ENCODE assay signal across 7 mouse cellular contexts in the genomic region with DNA sequence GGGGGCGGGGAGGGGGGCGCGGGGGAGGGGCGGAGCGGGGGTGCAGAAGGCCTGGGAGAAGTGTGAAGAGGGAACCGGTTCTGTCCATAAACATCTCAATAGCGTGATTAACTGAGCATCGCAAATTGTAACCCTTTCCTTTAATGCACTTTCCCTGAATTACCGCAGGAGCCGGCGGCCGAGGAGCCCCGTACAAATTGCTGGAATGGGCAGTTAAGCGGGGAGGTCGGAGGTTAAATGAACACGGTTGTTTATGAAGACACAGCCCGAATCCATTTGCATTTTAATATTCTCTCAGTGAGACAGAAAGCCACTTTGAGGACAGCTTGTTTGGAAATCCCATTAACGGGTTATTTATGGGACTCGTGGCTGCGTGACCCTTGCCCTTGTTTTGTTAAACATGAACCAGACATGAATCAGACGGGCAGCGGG.
DNase-seq lines count a peak whose midpoint lies in the region; ATAC-seq lines count a peak whose summit lies in the region.

No protein-coding gene starts in this region.

- H3K4me3 ChIP-seq in forebrain, embryonic 12.5 days (replicated peaks), result peak overlapping the region; percentile 17
- no peak overlapping the region for H3K4me3 ChIP-seq in kidney, embryonic 16.5 days (ENCODE audit: low read length)
- peak overlapping the region; percentile 14; the same call in 1 of the 2 replicates for H3K4me3 ChIP-seq in midbrain, embryonic 12.5 days

- H3K9me3 ChIP-seq in forebrain, embryonic 12.5 days, result no peaks in the 10 kb centered on the region
- no peaks in the 10 kb centered on the region for H3K9me3 ChIP-seq in kidney, embryonic 16.5 days (ENCODE audit: low read length)
- H3K9me3 ChIP-seq in midbrain, embryonic 12.5 days, result no peaks in the 10 kb centered on the region

- peaks cover 87% of the 10 kb centered on the region for H3K27me3 ChIP-seq in forebrain, embryonic 12.5 days
- peaks cover 81% of the 10 kb centered on the region for H3K27me3 ChIP-seq in kidney, embryonic 16.5 days (ENCODE audit: insufficient read depth, low read length)
- H3K27me3 ChIP-seq in midbrain, embryonic 12.5 days, result peaks cover 84% of the 10 kb centered on the region

- no peaks in the 10 kb centered on the region for H3K36me3 ChIP-seq in forebrain, embryonic 12.5 days (replicated peaks)
- no peaks in the 10 kb centered on the region for H3K36me3 ChIP-seq in kidney, embryonic 16.5 days (ENCODE audit: insufficient read depth, low read length)
- H3K36me3 ChIP-seq in midbrain, embryonic 12.5 days, result no peaks in the 10 kb centered on the region

- H3K9ac ChIP-seq in forebrain, embryonic 12.5 days, result no peak overlapping the region
- no peak overlapping the region for H3K9ac ChIP-seq in kidney, embryonic 16.5 days (replicated peaks; ENCODE audit: low read length)
- no peak overlapping the region; the same call in 1 of the 2 replicates for H3K9ac ChIP-seq in midbrain, embryonic 12.5 days (replicated peaks)

- peaks cover 24% of the 10 kb centered on the region for H3K4me1 ChIP-seq in forebrain, embryonic 12.5 days
- H3K4me1 ChIP-seq in kidney, embryonic 16.5 days (ENCODE audit: insufficient read depth, low read length), result peaks cover 11% of the 10 kb centered on the region
- peaks cover 25% of the 10 kb centered on the region for H3K4me1 ChIP-seq in midbrain, embryonic 12.5 days

- no peak; the same call in 1 of the 2 replicates for ATAC-seq in forebrain, embryonic 12.5 days (ENCODE audit: low FRiP score)
- peak; percentile 63; the same call in 1 of the 2 replicates for ATAC-seq in kidney, embryonic 16.5 days (ENCODE audit: low FRiP score, low TSS enrichment)
- ATAC-seq in midbrain, embryonic 12.5 days (ENCODE audit: low FRiP score, low read depth), result peak; percentile 67

- H3K27ac ChIP-seq in forebrain, embryonic 12.5 days, result peak overlapping the region; percentile 61; the same call in 1 of the 2 replicates
- no peak overlapping the region for H3K27ac ChIP-seq in kidney, embryonic 16.5 days (ENCODE audit: low read length)
- peak overlapping the region; percentile 61 for H3K27ac ChIP-seq in midbrain, embryonic 12.5 days (replicated peaks)

- peak; percentile 73 for DNase-seq in embryo, embryonic 11.5 days (ENCODE audit: low read depth, low spot score)
- DNase-seq in right cerebral cortex, postnatal 10 days (ENCODE audit: low spot score in 2 of 2), result no peak
- no peak for DNase-seq in gastrocnemius, adult 8-10 months (ENCODE audit: low spot score in 2 of 2)
- DNase-seq in testis, postnatal 10 days (ENCODE audit: low spot score), result no peak

- WGBS in forebrain, embryonic 12.5 days, result under 1% methylated on average over 22 of the region's 22 CpGs
- 2% methylated on average over 20 of the region's 22 CpGs for WGBS in kidney, embryonic 16.5 days
- 4% methylated on average over 21 of the region's 22 CpGs for WGBS in midbrain, embryonic 12.5 days

- H3K4me2 ChIP-seq in forebrain, embryonic 12.5 days, result peak overlapping the region; percentile 49
- peak overlapping the region; percentile 37 for H3K4me2 ChIP-seq in kidney, embryonic 16.5 days (replicated peaks; ENCODE audit: low read depth, low read length)
- peak overlapping the region; percentile 48 for H3K4me2 ChIP-seq in midbrain, embryonic 12.5 days (replicated peaks)
